Mouse (Mus musculus) myocyte (in vitro differentiated cells): ENCODE data around the gene Lamb3. TPM values are rescaled to one million over a fixed set of nuclear protein-coding genes. Genes with fewer than 3 reads are reported as not detected.
A peak's percentile ranks its signal among the peaks of the same experiment; 100 is the strongest.

Experiments
- H3K27me3 ChIP-seq: one replicate; pipeline ENCODE4 v1.6.1; 2011; ENCODE audit not compliant: control insufficient read depth, insufficient read depth, insufficient read length
- H3K36me3 ChIP-seq: one replicate; pipeline ENCODE4 v1.6.1; 2011; ENCODE audit not compliant: control insufficient read depth, insufficient read depth
- H3K4me2 ChIP-seq: one replicate; pipeline ENCODE4 v1.6.1; 2011; ENCODE audit warnings: low read depth, control low read depth
- H3K4me3 ChIP-seq: one replicate; pipeline ENCODE4 v1.5.1; 2011; ENCODE audit warnings: mild to moderate bottlenecking, control low read depth, moderate library complexity
- H3K79me2 ChIP-seq: one replicate; pipeline ENCODE4 v1.6.1; 2011; ENCODE audit not compliant: control insufficient read depth, insufficient read depth
- H3ac ChIP-seq: one replicate; pipeline ENCODE4 v1.6.1; 2011; ENCODE audit not compliant: control insufficient read depth, insufficient read length
- CEBPB ChIP-seq: IDR thresholded peaks from 2 replicates; pipeline ENCODE4 v1.6.1; 2011; ENCODE audit warnings: mild to moderate bottlenecking, moderate library complexity; ENCODE audit not compliant: poor library complexity, insufficient read depth, severe bottlenecking
- E2F4 ChIP-seq: IDR thresholded peaks from one replicate; pipeline ENCODE4 v1.6.1; 2011; ENCODE audit warnings: mild to moderate bottlenecking, control low read depth, moderate library complexity; ENCODE audit not compliant: insufficient read depth
- MAX ChIP-seq: IDR thresholded peaks from one replicate; pipeline ENCODE4 v1.6.1; 2011; ENCODE audit warnings: low read depth, mild to moderate bottlenecking, control low read depth
- MYOD1 ChIP-seq, 3 experiments: IDR thresholded peaks; one replicate each; pipeline ENCODE4 v1.6.1; 2011; ENCODE audit warnings: control low read depth in 2 of 3, low read depth in 2 of 3, mild to moderate bottlenecking in 2 of 3, moderate library complexity in 1 of 3; ENCODE audit not compliant: insufficient read length in 2 of 3, control insufficient read depth in 1 of 3
- MYOG ChIP-seq, 3 experiments: IDR thresholded peaks; one replicate each; pipeline ENCODE4 v1.6.1; 2011; ENCODE audit warnings: control low read depth in 2 of 3, low read depth in 2 of 3, mild to moderate bottlenecking in 2 of 3; ENCODE audit not compliant: insufficient read length in 2 of 3, control insufficient read depth in 1 of 3, insufficient read depth in 1 of 3
- POLR2A ChIP-seq: IDR thresholded peaks from one replicate; pipeline ENCODE4 v1.6.1; 2011; ENCODE audit warnings: low read depth, mild to moderate bottlenecking, control low read depth, moderate library complexity; ENCODE audit not compliant: insufficient read length
- POLR2AphosphoS2 ChIP-seq: IDR thresholded peaks from one replicate; pipeline ENCODE4 v1.6.1; 2011; ENCODE audit warnings: low read depth, control low read depth; ENCODE audit not compliant: insufficient read length
- REST ChIP-seq: IDR thresholded peaks from one replicate; pipeline ENCODE4 v1.6.1; 2011; ENCODE audit warnings: mild to moderate bottlenecking, control low read depth, moderate library complexity; ENCODE audit not compliant: insufficient read depth, insufficient read length
- SRF ChIP-seq: IDR thresholded peaks from one replicate; pipeline ENCODE4 v1.6.1; 2011; ENCODE audit warnings: low read depth; ENCODE audit not compliant: control insufficient read depth, insufficient read length
- TCF12 ChIP-seq: IDR thresholded peaks from one replicate; pipeline ENCODE4 v1.6.1; 2011; ENCODE audit warnings: mild to moderate bottlenecking, control low read depth; ENCODE audit not compliant: poor library complexity, insufficient read depth, severe bottlenecking
- TCF3 ChIP-seq: IDR thresholded peaks from one replicate; pipeline ENCODE4 v1.6.1; 2011; ENCODE audit warnings: low read depth, control low read depth; ENCODE audit not compliant: insufficient read length
- USF1 ChIP-seq: IDR thresholded peaks from one replicate; pipeline ENCODE4 v1.6.1; 2011; ENCODE audit warnings: low read depth, mild to moderate bottlenecking, control low read depth, moderate library complexity
- polyA plus RNA-seq: library from polyadenylated mRNA; unstranded; fragments of >200 nt; fragmentation: generic; extraction: Trizol; gene quantifications from one replicate; pipeline ENCODE4 v1.2.1, GENCODE M21; 2012; ENCODE audit warnings: missing spikeins

Lamb3 gene
- polyA plus RNA-seq, 1 experiment = 15.5 TPM

GRCm38 (mm10) chr1:193197494-193198205, 9.8 kb upstream of the Lamb3 start:
- TF ChIP-seq SRF (no peak), E2F4 (no peak), TCF3 (peak; percentile 23), TCF12 (peak; percentile 75), MAX (no peak), POLR2AphosphoS2 (no peak), POLR2A (no peak), MYOD1 (IDR thresholded peaks at IDR 0.05; ENCODE audit: control insufficient read depth in 1 of 3, insufficient read length in 2 of 3, low read depth in 2 of 3) (peak; percentile 38 to 94 (median 93)), USF1 (no peak), MYOG (IDR thresholded peaks at IDR 0.05; ENCODE audit: control insufficient read depth in 1 of 3, insufficient read depth in 1 of 3, insufficient read length in 2 of 3, low read depth in 2 of 3) (peak; percentile 81 to 93 (median 87)), REST (no peak)
- Histone ChIP-seq H3K36me3 (no peaks in the 10 kb centered on the region), H3K4me2 (peak overlapping the region; percentile 61), H3K4me3 (peak overlapping the region; percentile 3), H3K79me2 (no peaks in the 10 kb centered on the region), H3K27me3 (no peaks in the 10 kb centered on the region), H3ac (no peak overlapping the region)

- no peaks in the 10 kb centered on the region for H3K36me3 ChIP-seq
- peak overlapping the region; percentile 3 for H3K4me3 ChIP-seq
- no peaks in the 10 kb centered on the region for H3K79me2 ChIP-seq
- H3K4me2 ChIP-seq = peak overlapping the region; percentile 61
- no peak for TF ChIP-seq USF1
- H3K27me3 ChIP-seq = no peaks in the 10 kb centered on the region
- no peak overlapping the region for H3ac ChIP-seq
Measured at GRCm38 (mm10) chr1:193198312-193198711, 9.2 kb upstream of the Lamb3 start.

GRCm38 (mm10) chr1:193200640-193201382, 6.7 kb upstream of the Lamb3 start:
- Histone ChIP-seq H3K27me3 (no peaks in the 10 kb centered on the region), H3K79me2 (no peaks in the 10 kb centered on the region), H3K36me3 (no peaks in the 10 kb centered on the region), H3K4me2 (no peak overlapping the region), H3K4me3 (no peak overlapping the region), H3ac (no peak overlapping the region)
- no peak for TF ChIP-seq USF1
- no peak for TF ChIP-seq REST
- TF ChIP-seq MYOD1 (IDR thresholded peaks at IDR 0.05; ENCODE audit: control insufficient read depth in 1 of 3, insufficient read length in 2 of 3, low read depth in 2 of 3) = no peak
- TF ChIP-seq CEBPB = no peak
- no peak for TF ChIP-seq MAX
- TF ChIP-seq E2F4 = no peak
- no peak for TF ChIP-seq TCF12
- TF ChIP-seq MYOG (IDR thresholded peaks at IDR 0.05; ENCODE audit: control insufficient read depth in 1 of 3, insufficient read depth in 1 of 3, insufficient read length in 2 of 3, low read depth in 2 of 3) = no peak
- no peak for TF ChIP-seq POLR2AphosphoS2
- no peak for TF ChIP-seq SRF
- no peak for TF ChIP-seq POLR2A
- no peak for TF ChIP-seq TCF3

GRCm38 (mm10) chr1:193201383-193201778, 6.1 kb upstream of the Lamb3 start, which contains the start of gene Traf3ip3:
TSS of gene Traf3ip3 (minus strand) at chr1:193201703.
- Histone ChIP-seq H3K4me3 (no peak within 1 kb of the TSS), H3K36me3 (no peaks in the 10 kb centered on the region), H3K4me2 (no peak within 1 kb of the TSS), H3K27me3 (no peaks in the 10 kb centered on the region), H3K79me2 (no peaks in the 10 kb centered on the region), H3ac (no peak within 1 kb of the TSS)
- TF ChIP-seq TCF12 = no peak
- no peak for TF ChIP-seq MYOG (IDR thresholded peaks at IDR 0.05; ENCODE audit: control insufficient read depth in 1 of 3, insufficient read depth in 1 of 3, insufficient read length in 2 of 3, low read depth in 2 of 3)
- no peak for TF ChIP-seq E2F4
- no peak for TF ChIP-seq SRF
- no peak for TF ChIP-seq MYOD1 (IDR thresholded peaks at IDR 0.05; ENCODE audit: control insufficient read depth in 1 of 3, insufficient read length in 2 of 3, low read depth in 2 of 3)
- no peak for TF ChIP-seq REST

GRCm38 (mm10) chr1:193203821-193204220, 3.7 kb upstream of the Lamb3 start:
- no peaks in the 10 kb centered on the region for H3K27me3 ChIP-seq
- H3K4me2 ChIP-seq = no peak overlapping the region
- no peaks in the 10 kb centered on the region for H3K79me2 ChIP-seq
- peak; percentile 86 for TF ChIP-seq TCF12
- TF ChIP-seq MYOG (IDR thresholded peaks at IDR 0.05; ENCODE audit: control insufficient read depth in 1 of 3, insufficient read depth in 1 of 3, insufficient read length in 2 of 3, low read depth in 2 of 3) = peak in 2 of 3 experiments; percentile 68 to 90
- TF ChIP-seq TCF3 = peak; percentile 32
- TF ChIP-seq CEBPB = no peak
- TF ChIP-seq MYOD1 (IDR thresholded peaks at IDR 0.05; ENCODE audit: control insufficient read depth in 1 of 3, insufficient read length in 2 of 3, low read depth in 2 of 3) = peak; percentile 53 to 81 (median 63)
- TF ChIP-seq SRF = no peak
- no peak overlapping the region for H3K4me3 ChIP-seq
- no peaks in the 10 kb centered on the region for H3K36me3 ChIP-seq
- no peak overlapping the region for H3ac ChIP-seq
